In genomic region chr1:78657021-78657629, GRCm38 (mm10) we compare ENCODE assay signal across 8 mouse cellular contexts. TPM values are rescaled to one million over a fixed set of nuclear protein-coding genes. Genes with fewer than 3 reads are reported as not detected.
DNase-seq lines count a peak whose midpoint lies in the region; ATAC-seq and TF ChIP-seq lines count a peak whose summit lies in the region.

No protein-coding gene starts in this region.

- peak overlapping the region; percentile 69 for H3K4me2 ChIP-seq in hindbrain, embryonic 12.5 days (replicated peaks)
- H3K4me2 ChIP-seq in midbrain, embryonic 13.5 days (replicated peaks) = peak overlapping the region; percentile 75

- H3K4me3 ChIP-seq in kidney, adult 2 months (ENCODE audit: insufficient read depth, low read depth, low read length) = peak overlapping the region; percentile 58
- H3K4me3 ChIP-seq in brown adipose tissue, adult 24 weeks (ENCODE audit: insufficient read depth, low read depth, low read length) = peak overlapping the region; percentile 49
- peak overlapping the region; percentile 95 for H3K4me3 ChIP-seq in hindbrain, embryonic 12.5 days
- peak overlapping the region; percentile 89 for H3K4me3 ChIP-seq in midbrain, embryonic 13.5 days (replicated peaks)

- WGBS in kidney, adult 2 months = 29% methylated on average over 22 of the region's 22 CpGs
- WGBS in hindbrain, embryonic 12.5 days = 29% methylated on average over 22 of the region's 22 CpGs
- WGBS in midbrain, embryonic 13.5 days = 28% methylated on average over 22 of the region's 22 CpGs

- H3K27ac ChIP-seq in kidney, adult 2 months (ENCODE audit: insufficient read depth, low read depth, low read length) = 0 out of 2 replicates have a peak overlapping the region, but pooled peaks have one; percentile 56
- H3K27ac ChIP-seq in brown adipose tissue, adult 24 weeks (replicated peaks; ENCODE audit: low read depth, low read length) = no peak overlapping the region
- H3K27ac ChIP-seq in hindbrain, embryonic 12.5 days = peak overlapping the region; percentile 99
- peak overlapping the region; percentile 99 for H3K27ac ChIP-seq in midbrain, embryonic 13.5 days

- no peaks in the 10 kb centered on the region for H3K36me3 ChIP-seq in kidney, adult 2 months (ENCODE audit: control insufficient read depth, insufficient read depth, low read length)
- H3K36me3 ChIP-seq in hindbrain, embryonic 12.5 days = no peaks in the 10 kb centered on the region
- no peaks in the 10 kb centered on the region for H3K36me3 ChIP-seq in midbrain, embryonic 13.5 days

- TF ChIP-seq CTCF in kidney, adult 2 months (conservative IDR thresholded peaks at IDR 0.05; ENCODE audit: insufficient read depth, insufficient read length, low read depth, low read length) = no peak

- H3K9me3 ChIP-seq in hindbrain, embryonic 12.5 days (replicated peaks) = no peaks in the 10 kb centered on the region
- H3K9me3 ChIP-seq in midbrain, embryonic 13.5 days = no peaks in the 10 kb centered on the region

- no peak for TF ChIP-seq POLR2A in kidney, adult 2 months (IDR thresholded peaks at IDR 0.05; ENCODE audit: low read depth, low read length)

- peak overlapping the region; percentile 49 for H3K9ac ChIP-seq in hindbrain, embryonic 12.5 days
- peak overlapping the region; percentile 97 for H3K9ac ChIP-seq in midbrain, embryonic 13.5 days (replicated peaks)

- no peak for DNase-seq in kidney, adult 2 months
- DNase-seq in kidney, postnatal 36 days = no peak
- no peak for DNase-seq in urinary bladder, postnatal 4 days (ENCODE audit: low spot score in 2 of 2)
- no peak for DNase-seq in spleen, adult 12 weeks (ENCODE audit: low spot score)
- no peak for DNase-seq in thymus, postnatal 25 days

- no peak for ATAC-seq in hindbrain, embryonic 12.5 days (ENCODE audit: low FRiP score)
- no peak for ATAC-seq in midbrain, embryonic 13.5 days

- H3K27me3 ChIP-seq in kidney, adult 2 months (replicated peaks; ENCODE audit: control insufficient read depth, insufficient read depth, low read length) = no peaks in the 10 kb centered on the region
- no peaks in the 10 kb centered on the region for H3K27me3 ChIP-seq in hindbrain, embryonic 12.5 days
- H3K27me3 ChIP-seq in midbrain, embryonic 13.5 days = no peaks in the 10 kb centered on the region

- peaks cover 17% of the 10 kb centered on the region for H3K4me1 ChIP-seq in kidney, adult 2 months (ENCODE audit: control insufficient read depth, insufficient read depth, low read length)
- H3K4me1 ChIP-seq in brown adipose tissue, adult 24 weeks (ENCODE audit: control insufficient read depth, insufficient read depth, insufficient read length, low read length) = no peaks in the 10 kb centered on the region
- peaks cover 33% of the 10 kb centered on the region for H3K4me1 ChIP-seq in hindbrain, embryonic 12.5 days
- peaks cover 32% of the 10 kb centered on the region for H3K4me1 ChIP-seq in midbrain, embryonic 13.5 days (replicated peaks)

RNA-seq across cellular contexts. Expression of gene Acsl3, which starts 0.5 kb away (rescaled TPM):
- polyA plus RNA-seq in kidney, adult 2 months (2012; rRNA removed) = 7.3 and 12.9 TPM in 2 replicates
- polyA plus RNA-seq in brown adipose tissue, adult 24 weeks (2012; ENCODE audit: insufficient read depth, insufficient read length, missing spikeins) = 23.5 and 26.5 TPM in 2 replicates
- 83.2 and 96.6 TPM in 2 replicates for polyA plus RNA-seq in hindbrain, embryonic 12.5 days (2016; fragmentation: Nextera tagmentation; extraction: Ambion mirVana)
- polyA plus RNA-seq in midbrain, embryonic 13.5 days (2015; fragmentation: Nextera tagmentation; extraction: Ambion mirVana) = 75.0 and 77.8 TPM in 2 replicates

RNA-seq across cellular contexts. Expression of gene Utp14b, which starts 0.7 kb away (rescaled TPM):
- 0.45 and 0.69 TPM in 2 replicates for polyA plus RNA-seq in kidney, adult 2 months (2012; rRNA removed)
- 3.8 and 4.9 TPM in 2 replicates for polyA plus RNA-seq in brown adipose tissue, adult 24 weeks (2012; ENCODE audit: insufficient read depth, insufficient read length, missing spikeins)
- polyA plus RNA-seq in hindbrain, embryonic 12.5 days (2016; fragmentation: Nextera tagmentation; extraction: Ambion mirVana) = 3.8 and 4.0 TPM in 2 replicates
- 3.0 and 3.1 TPM in 2 replicates for polyA plus RNA-seq in midbrain, embryonic 13.5 days (2015; fragmentation: Nextera tagmentation; extraction: Ambion mirVana)
